Mouse (Mus musculus) heart, embryonic 16.5 days (tissue): ENCODE data around the gene Scg5. TPM values are rescaled to one million over a fixed set of nuclear protein-coding genes. Genes with fewer than 3 reads are reported as not detected.

ENCODE experiments used
- ATAC-seq: fragments of 200-750 bp; cut with Nextera tagmentation; replicated peaks from 2 replicates; pipeline ENCODE4 v1.8.0; 2017; ENCODE audit warnings: moderate number of reproducible peaks; ENCODE audit not compliant: insufficient read depth, low FRiP score; ENCODE audit errors: extremely low read depth
- H3K27ac ChIP-seq: fragments of 300-500 bp; sonication (generic); 2 replicates; pipeline ENCODE4 v1.5.1; 2014; ENCODE audit warnings: mild to moderate bottlenecking, low read length, control low read depth, moderate library complexity
- H3K27me3 ChIP-seq: fragments of 300-500 bp; sonication (generic); 2 replicates; pipeline ENCODE4 v1.6.1; 2014; ENCODE audit warnings: low read length, mixed read lengths; ENCODE audit not compliant: control insufficient read depth, insufficient read depth
- H3K36me3 ChIP-seq: fragments of 300-500 bp; sonication (generic); 2 replicates; pipeline ENCODE4 v1.6.1; 2014; ENCODE audit not compliant: control insufficient read depth, insufficient read depth
- H3K4me1 ChIP-seq: fragments of 300-500 bp; sonication (generic); 2 replicates; pipeline ENCODE4 v1.6.1; 2014; ENCODE audit warnings: low read length, mixed read lengths; ENCODE audit not compliant: control insufficient read depth, insufficient read depth
- H3K4me2 ChIP-seq: fragments of 300-500 bp; sonication (generic); 2 replicates; pipeline ENCODE4 v1.6.1; 2014; ENCODE audit warnings: low read depth, mild to moderate bottlenecking, control low read depth, low read length
- H3K4me3 ChIP-seq: fragments of 300-500 bp; sonication (generic); 2 replicates; pipeline ENCODE4 v1.5.1; 2014; ENCODE audit warnings: mild to moderate bottlenecking, control low read depth, low read length
- H3K9ac ChIP-seq: fragments of 300-500 bp; sonication (generic); 2 replicates; pipeline ENCODE4 v1.6.1; 2014; ENCODE audit warnings: low read length, control low read depth
- H3K9me3 ChIP-seq: fragments of 300-500 bp; sonication (generic); replicated peaks from 2 replicates; pipeline ENCODE4 v1.6.1; 2016; ENCODE audit warnings: low read length; ENCODE audit not compliant: control insufficient read depth
- WGBS: fragments of 180-500 bp; shearing (Covaris S2); extraction: QIAGEN DNeasy Blood & Tissue Kit; methylation state at CpG from one replicate; pipeline ENCODE4 v1.1.7; 2014; 5-methylcytosine and 5-hydroxymethylcytosine counted together
- polyA plus RNA-seq: library from polyadenylated mRNA; unstranded; fragments of >200 nt; fragmentation: Nextera tagmentation; extraction: Ambion mirVana; gene quantifications from 2 replicates; pipeline ENCODE4 v1.2.1, GENCODE M21; 2015

Gene Scg5
- polyA plus RNA-seq, 1 experiment from 2014 or later, result 1.1 TPM

GRCm38 (mm10) chr2:113728581-113728980, 100.3 kb downstream of the Scg5 start:
- no peak overlapping the region for H3K4me2 ChIP-seq
- no peaks in the 10 kb centered on the region for H3K4me1 ChIP-seq
- H3K4me3 ChIP-seq, result no peak overlapping the region
- no peak for ATAC-seq
- WGBS, result 93% methylated on average over 3 of the region's 3 CpGs
- H3K27me3 ChIP-seq, result no peaks in the 10 kb centered on the region
- no peak overlapping the region for H3K9ac ChIP-seq
- no peak overlapping the region for H3K27ac ChIP-seq
- H3K9me3 ChIP-seq, result no peaks in the 10 kb centered on the region
- H3K36me3 ChIP-seq, result no peaks in the 10 kb centered on the region

Other genes starting within 250 kb of the Scg5 start
- gene Grem1, start 70.5 kb downstream of the Scg5 start, polyA plus RNA-seq, result 0.07 and 0.11 TPM in 2 replicates
- gene Arhgap11a, start 19.5 kb upstream of the Scg5 start, polyA plus RNA-seq, result 25.0 and 25.4 TPM in 2 replicates
- 0.07 TPM in 1 of 2 replicates, not detected in the other for gene Gjd2, start 184.5 kb upstream of the Scg5 start, polyA plus RNA-seq
- gene Actc1, start 224.4 kb upstream of the Scg5 start, polyA plus RNA-seq, result 15,141 and 15,377 TPM in 2 replicates